Mouse (Mus musculus) neural tube, embryonic 13.5 days (tissue): Measurements from ENCODE around the gene Pom121l2. TPM values are rescaled to one million over a fixed set of nuclear protein-coding genes. Genes with fewer than 3 reads are reported as not detected.

Experiments
- ATAC-seq: fragments of 200-750 bp; cut with Nextera tagmentation; 2 replicates; pipeline ENCODE4 v1.8.0; 2017; ENCODE audit warnings: low read depth, mild to moderate bottlenecking, moderate TSS enrichment, moderate library complexity
- H3K27ac ChIP-seq: fragments of 300-500 bp; sonication (generic); replicated peaks from 2 replicates; pipeline ENCODE4 v1.5.1; 2015; ENCODE audit warnings: moderate library complexity, mild to moderate bottlenecking, inconsistent platforms
- H3K27me3 ChIP-seq: fragments of 300-500 bp; sonication (generic); 2 replicates; pipeline ENCODE4 v1.6.1; 2015; ENCODE audit warnings: mild to moderate bottlenecking, inconsistent platforms
- H3K36me3 ChIP-seq: fragments of 300-500 bp; sonication (generic); 2 replicates; pipeline ENCODE4 v1.6.1; 2015; ENCODE audit warnings: mild to moderate bottlenecking, inconsistent platforms
- H3K4me1 ChIP-seq: fragments of 300-500 bp; sonication (generic); replicated peaks from 2 replicates; pipeline ENCODE4 v1.6.1; 2015; ENCODE audit warnings: inconsistent platforms
- H3K4me2 ChIP-seq: fragments of 300-500 bp; sonication (generic); 2 replicates; pipeline ENCODE4 v1.6.1; 2015; ENCODE audit warnings: inconsistent platforms, mild to moderate bottlenecking, moderate library complexity
- H3K4me3 ChIP-seq: fragments of 300-500 bp; sonication (generic); 2 replicates; pipeline ENCODE4 v1.5.1; 2015; ENCODE audit warnings: mild to moderate bottlenecking, inconsistent platforms
- H3K9ac ChIP-seq: fragments of 300-500 bp; sonication (generic); 2 replicates; pipeline ENCODE4 v1.6.1; 2015; ENCODE audit warnings: moderate library complexity, mild to moderate bottlenecking, inconsistent platforms
- H3K9me3 ChIP-seq: fragments of 300-500 bp; sonication (generic); 2 replicates; pipeline ENCODE4 v1.6.1; 2016; ENCODE audit warnings: inconsistent platforms
- WGBS: fragments of 180-500 bp; shearing (Covaris S2); methylation state at CpG from one replicate; pipeline ENCODE4 v1.1.7; 2015; 5-methylcytosine and 5-hydroxymethylcytosine counted together
- polyA plus RNA-seq: library from polyadenylated mRNA; unstranded; fragments of >200 nt; fragmentation: Nextera tagmentation; extraction: Ambion mirVana; gene quantifications from 2 replicates; pipeline ENCODE4 v1.2.1, GENCODE M21; 2015

The Pom121l2 gene
- polyA plus RNA-seq, 1 experiment from 2014 or later = not detected

GRCm38 (mm10) chr13:21944926-21945740 is 35.9 kb upstream of the Pom121l2 start, which contains the start of gene Zfp184:
TSS of gene Zfp184 (plus strand) at chr13:21945094.
- Histone ChIP-seq H3K27ac (peak within 1 kb of the TSS; percentile 73), H3K27me3 (no peaks in the 10 kb centered on the region), H3K4me1 (peaks cover 19% of the 10 kb centered on the region), H3K4me2 (peak within 1 kb of the TSS; percentile 85), H3K4me3 (peak within 1 kb of the TSS; percentile 66), H3K36me3 (peaks cover 12% of the 10 kb centered on the region), H3K9me3 (no peaks in the 10 kb centered on the region), H3K9ac (peak within 1 kb of the TSS; percentile 89)
- peak; percentile 95 for ATAC-seq
- WGBS = under 1% methylated on average over 50 of the region's 50 CpGs

DNA sequence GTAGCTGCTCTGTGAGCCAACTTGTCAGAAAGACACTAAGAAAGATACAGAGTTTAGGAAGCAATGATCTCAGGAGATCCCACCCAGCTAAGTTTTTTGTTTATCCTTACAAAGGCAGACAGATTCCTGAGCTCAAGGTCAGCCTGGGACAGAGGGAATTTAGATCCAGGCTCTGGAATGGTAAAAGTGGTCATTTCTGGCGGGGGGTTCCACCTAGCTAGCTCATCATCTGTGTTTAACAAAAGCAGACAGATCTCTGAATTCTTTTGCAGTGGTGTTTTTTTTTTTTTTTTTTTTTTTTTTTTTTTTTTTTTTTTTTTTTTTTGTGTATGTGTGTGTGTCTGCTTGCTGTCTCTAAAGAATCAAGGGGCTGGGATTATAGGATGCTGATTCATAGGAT is 11.7 kb upstream of the Pom121l2 start:
- Histone ChIP-seq H3K27me3 (no peaks in the 10 kb centered on the region), H3K36me3 (peaks cover 7% of the 10 kb centered on the region), H3K4me2 (no peak overlapping the region), H3K4me3 (no peak overlapping the region), H3K27ac (no peak overlapping the region), H3K9me3 (no peaks in the 10 kb centered on the region), H3K4me1 (no peaks in the 10 kb centered on the region), H3K9ac (no peak overlapping the region)
- 55% methylated on average over 1 of the region's 1 CpGs for WGBS
- ATAC-seq = no peak

DNA sequence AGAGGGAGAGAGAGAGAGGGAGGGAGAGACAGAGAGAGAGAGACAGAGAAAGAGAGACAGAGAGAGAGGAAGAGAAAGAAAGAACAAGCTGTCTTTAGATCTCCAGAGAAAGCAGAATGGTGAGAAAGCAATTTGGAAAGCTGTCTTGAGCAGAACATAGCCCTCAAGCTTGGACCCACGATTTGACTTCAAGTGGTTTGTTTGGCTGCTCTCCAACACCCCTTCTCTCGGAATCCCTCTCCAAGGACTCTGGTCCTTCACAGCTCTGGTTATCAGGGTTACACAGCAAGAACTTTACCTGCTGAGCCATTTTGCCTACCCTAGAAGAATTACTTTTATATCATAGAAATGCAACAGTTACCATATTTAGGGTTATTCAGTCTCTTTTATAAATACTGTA is 11.2 kb upstream of the Pom121l2 start:
- Histone ChIP-seq H3K9ac (no peak overlapping the region), H3K36me3 (0 out of 2 replicates have a peak, but pooled peaks cover 1% of the 10 kb centered on the region), H3K4me1 (no peaks in the 10 kb centered on the region), H3K4me3 (no peak overlapping the region), H3K9me3 (no peaks in the 10 kb centered on the region), H3K27me3 (no peaks in the 10 kb centered on the region), H3K27ac (no peak overlapping the region), H3K4me2 (no peak overlapping the region)
- ATAC-seq = no peak
- 65% methylated on average over 2 of the region's 2 CpGs for WGBS

DNA sequence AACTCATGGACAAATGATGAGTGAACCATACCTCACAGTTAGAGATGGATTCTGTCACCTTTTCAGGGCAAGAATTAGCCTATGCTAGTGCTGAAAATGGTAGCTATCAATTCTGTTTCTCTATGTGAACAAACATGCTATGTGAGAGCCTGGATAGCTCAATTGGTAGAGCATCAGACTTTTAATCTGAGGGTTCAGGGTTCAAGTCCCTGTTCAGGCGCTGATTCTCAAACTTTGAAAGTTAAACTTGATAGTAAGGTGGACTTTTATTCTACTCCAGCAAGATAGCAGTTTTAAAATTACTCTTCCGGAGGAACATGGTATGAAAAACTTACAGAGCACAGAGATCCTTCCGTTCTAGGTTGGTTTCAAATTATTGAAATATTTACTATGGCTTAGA is 9.4 kb upstream of the Pom121l2 start:
- no peaks in the 10 kb centered on the region for H3K36me3 ChIP-seq
- ATAC-seq = no peak
- H3K9ac ChIP-seq = no peak overlapping the region
- H3K9me3 ChIP-seq = no peaks in the 10 kb centered on the region
- WGBS = 33% methylated on average over 3 of the region's 3 CpGs
- H3K4me2 ChIP-seq = no peak overlapping the region
- no peaks in the 10 kb centered on the region for H3K4me1 ChIP-seq
- H3K4me3 ChIP-seq = no peak overlapping the region
- H3K27me3 ChIP-seq = no peaks in the 10 kb centered on the region
- no peak overlapping the region for H3K27ac ChIP-seq

- no peaks in the 10 kb centered on the region for H3K36me3 ChIP-seq
- no peaks in the 10 kb centered on the region for H3K9me3 ChIP-seq
- peaks cover 7% of the 10 kb centered on the region for H3K27me3 ChIP-seq
- WGBS = under 1% methylated on average over 23 of the region's 23 CpGs
- H3K27ac ChIP-seq = peak overlapping the region; percentile 89
- H3K4me1 ChIP-seq = no peaks in the 10 kb centered on the region
- peak overlapping the region; percentile 77 for H3K9ac ChIP-seq
- ATAC-seq = peak; percentile 95
- H3K4me3 ChIP-seq = peak overlapping the region; percentile 54
- peak overlapping the region; percentile 47 for H3K4me2 ChIP-seq
Observed at GRCm38 (mm10) chr13:21974221-21974725, 6.7 kb upstream of the Pom121l2 start.

DNA sequence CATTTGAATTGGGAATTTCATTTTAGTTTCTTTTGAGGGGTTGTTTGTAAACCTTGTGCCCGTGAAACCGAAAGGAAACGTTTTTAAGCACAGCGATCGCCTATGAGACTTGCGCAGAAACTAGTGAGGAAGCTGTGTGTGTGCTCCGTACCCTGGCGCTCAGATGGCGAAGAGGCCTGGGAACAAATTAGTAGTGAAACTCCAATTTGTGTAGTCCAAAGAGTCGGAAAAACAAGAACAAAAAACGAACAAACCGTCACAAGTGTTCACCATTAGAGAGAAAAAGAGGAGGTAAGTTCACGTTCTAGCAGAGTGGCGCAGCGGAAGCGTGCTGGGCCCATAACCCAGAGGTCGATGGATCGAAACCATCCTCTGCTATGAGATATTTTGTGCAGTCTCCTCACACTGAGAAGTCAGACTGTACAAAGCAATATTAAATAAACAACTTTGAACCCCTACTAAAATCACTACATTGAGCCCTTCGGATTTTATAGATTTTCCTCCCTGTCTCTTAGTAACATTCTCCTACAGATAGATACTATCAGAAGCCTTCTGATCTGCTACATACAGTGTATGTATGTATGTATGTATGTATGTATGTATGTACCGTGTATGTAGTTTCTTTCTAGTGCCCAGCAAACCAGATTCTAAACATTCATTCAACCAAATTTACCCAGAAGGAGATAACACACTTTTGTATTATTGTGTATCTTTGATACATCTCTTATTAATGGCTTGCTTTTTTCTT is 6.1 kb upstream of the Pom121l2 start:
- Histone ChIP-seq H3K4me1 (no peaks in the 10 kb centered on the region), H3K4me2 (peak overlapping the region; percentile 47), H3K36me3 (no peaks in the 10 kb centered on the region), H3K9ac (peak overlapping the region; percentile 77), H3K27ac (peak overlapping the region; percentile 89), H3K9me3 (no peaks in the 10 kb centered on the region), H3K4me3 (peak overlapping the region; percentile 54), H3K27me3 (peaks cover 14% of the 10 kb centered on the region)
- peak; percentile 95 for ATAC-seq
- WGBS = 4% methylated on average over 20 of the region's 20 CpGs

GRCm38 (mm10) chr13:21981803-21982193 is 804 bp downstream of the Pom121l2 start:
- Histone ChIP-seq H3K27me3 (peaks cover 80% of the 10 kb centered on the region), H3K9ac (peak overlapping the region; percentile 76), H3K4me3 (peak overlapping the region; percentile 56), H3K4me2 (peak overlapping the region; percentile 99), H3K4me1 (peaks cover 12% of the 10 kb centered on the region), H3K9me3 (no peaks in the 10 kb centered on the region), H3K27ac (no peak overlapping the region), H3K36me3 (no peaks in the 10 kb centered on the region)
- 0 out of 2 replicates have a peak, but pooled peaks have one; percentile 15 for ATAC-seq
- WGBS = 4% methylated on average over 17 of the region's 17 CpGs

DNA sequence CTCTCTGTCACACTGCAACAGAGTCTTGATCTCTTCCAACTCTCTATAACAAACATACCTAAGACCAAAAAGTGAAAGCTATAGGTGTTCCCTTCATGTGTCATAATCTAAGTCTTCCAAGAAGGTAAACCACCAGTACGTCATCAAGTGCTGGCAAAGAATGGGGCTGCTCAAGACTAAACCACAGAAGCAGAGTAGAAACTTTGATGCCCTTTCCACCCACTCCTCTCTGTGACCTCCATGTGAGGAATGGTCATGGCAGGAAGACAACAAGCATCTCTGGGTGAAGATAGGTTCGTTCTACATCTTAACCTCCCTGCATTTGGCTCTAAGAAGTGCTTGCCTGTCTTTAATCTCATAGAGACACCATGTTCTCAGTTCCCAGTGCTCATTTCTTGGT is 3.5 kb downstream of the Pom121l2 start:
- Histone ChIP-seq H3K4me2 (no peak overlapping the region), H3K36me3 (no peaks in the 10 kb centered on the region), H3K4me1 (peaks cover 12% of the 10 kb centered on the region), H3K9ac (no peak overlapping the region), H3K9me3 (no peaks in the 10 kb centered on the region), H3K27me3 (peaks cover 86% of the 10 kb centered on the region), H3K4me3 (no peak overlapping the region), H3K27ac (no peak overlapping the region)
- ATAC-seq = no peak
- 89% methylated on average over 2 of the region's 2 CpGs for WGBS

GRCm38 (mm10) chr13:21992550-21992949 is 11.6 kb downstream of the Pom121l2 start:
- ATAC-seq = no peak
- 91% methylated on average over 5 of the region's 5 CpGs for whole genome bisulfite sequencing
- Histone ChIP-seq H3K36me3 (no peaks in the 10 kb centered on the region), H3K4me2 (no peak overlapping the region), H3K4me3 (no peak overlapping the region), H3K27me3 (peaks cover 82% of the 10 kb centered on the region), H3K9ac (no peak overlapping the region), H3K4me1 (peaks cover 17% of the 10 kb centered on the region), H3K27ac (no peak overlapping the region), H3K9me3 (no peaks in the 10 kb centered on the region)

- Histone ChIP-seq H3K36me3 (no peaks in the 10 kb centered on the region), H3K27ac (no peak overlapping the region), H3K4me1 (peaks cover 17% of the 10 kb centered on the region), H3K4me2 (no peak overlapping the region), H3K9me3 (no peaks in the 10 kb centered on the region), H3K9ac (no peak overlapping the region), H3K4me3 (no peak overlapping the region), H3K27me3 (peaks cover 89% of the 10 kb centered on the region)
- 1% methylated on average over 22 of the region's 22 CpGs for WGBS
- no peak for ATAC-seq
Observed at GRCm38 (mm10) chr13:21993957-21994738, 13.2 kb downstream of the Pom121l2 start.

DNA sequence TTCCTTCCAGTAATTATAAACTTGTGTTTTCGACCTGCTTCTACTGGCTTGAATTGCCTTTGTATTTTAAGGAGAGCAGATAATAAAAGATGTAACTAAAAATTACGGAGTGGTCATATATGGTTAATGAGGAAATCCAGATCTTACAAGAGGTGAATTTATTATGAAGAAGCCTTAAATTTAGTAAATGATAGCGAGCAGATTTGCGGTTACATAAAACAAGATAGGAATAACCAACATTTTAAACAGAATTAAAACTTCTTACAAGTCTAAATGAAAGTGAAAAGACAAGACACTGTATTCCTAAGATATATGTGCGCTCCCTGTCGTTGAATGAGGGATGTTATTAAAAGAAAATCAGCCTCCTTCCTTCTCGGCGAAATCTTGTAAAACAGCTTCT is 13.9 kb downstream of the Pom121l2 start:
- Histone ChIP-seq H3K9me3 (no peaks in the 10 kb centered on the region), H3K36me3 (no peaks in the 10 kb centered on the region), H3K9ac (no peak overlapping the region), H3K4me1 (peaks cover 17% of the 10 kb centered on the region), H3K4me2 (peak overlapping the region; percentile 50), H3K27ac (no peak overlapping the region), H3K4me3 (peak overlapping the region; percentile 28), H3K27me3 (peaks cover 97% of the 10 kb centered on the region)
- WGBS = 4% methylated on average over 8 of the region's 8 CpGs
- ATAC-seq = no peak
